Mouse (Mus musculus) lung, adult 18-20 months (tissue): ENCODE results near the gene Rnaseh2c.

Experiments
- DNase-seq, 2 experiments: peaks; one replicate each; pipeline ENCODE4 v3.0.0; 2022; ENCODE audit warnings: mixed read lengths in 2 of 2

Gene Rnaseh2c

GRCm38 (mm10) chr19:5601752-5602541, at the start of gene Rnaseh2c:
Gene Rnaseh2c, plus strand, starts transcription at chr19:5601873.
- DNase-seq = peak; percentile 79 to 82

DNA sequence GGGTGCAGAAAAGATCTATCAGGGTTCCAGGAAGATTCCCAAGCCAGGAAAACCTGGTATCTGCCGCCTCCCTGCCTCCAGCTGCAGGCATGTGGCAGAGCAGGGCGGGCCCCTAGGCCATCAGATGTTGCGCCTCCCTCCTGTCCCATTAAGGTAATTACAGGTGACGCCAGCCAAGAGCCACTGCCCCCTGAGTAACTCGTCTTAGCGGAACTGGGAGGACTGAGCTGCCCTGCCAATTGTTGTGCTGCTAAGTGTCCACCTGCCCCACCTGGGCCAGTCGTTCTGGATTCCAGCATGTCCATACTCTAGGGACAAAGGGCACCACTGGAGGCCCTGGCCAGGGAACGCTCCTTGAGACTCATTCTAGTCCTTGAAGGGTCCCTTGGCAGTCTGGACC, 47.9 kb upstream of the Rnaseh2c start:
- peak; percentile 40 to 57 for DNase-seq

DNA sequence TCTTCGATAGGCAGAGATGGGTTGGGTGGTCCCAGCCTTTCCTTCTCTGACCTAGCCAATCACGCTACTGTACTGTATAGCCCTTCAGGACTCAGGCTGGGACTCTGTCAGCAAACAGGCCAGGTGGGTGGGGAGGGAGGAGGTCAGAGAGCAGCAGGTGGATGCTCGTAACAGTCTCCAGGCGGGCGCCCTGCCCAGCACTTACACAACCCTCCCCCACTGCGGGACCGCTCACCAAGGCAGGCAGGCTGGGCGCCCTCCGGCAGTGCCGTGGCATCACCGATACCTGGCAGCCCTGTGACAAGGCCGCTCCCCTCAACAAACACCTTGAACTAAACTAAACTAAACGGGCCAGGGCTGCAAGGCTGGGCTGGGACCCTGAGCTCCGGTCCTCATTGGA, 47.5 kb upstream of the Rnaseh2c start:
- peak; percentile 75 to 86 for DNase-seq

DNA sequence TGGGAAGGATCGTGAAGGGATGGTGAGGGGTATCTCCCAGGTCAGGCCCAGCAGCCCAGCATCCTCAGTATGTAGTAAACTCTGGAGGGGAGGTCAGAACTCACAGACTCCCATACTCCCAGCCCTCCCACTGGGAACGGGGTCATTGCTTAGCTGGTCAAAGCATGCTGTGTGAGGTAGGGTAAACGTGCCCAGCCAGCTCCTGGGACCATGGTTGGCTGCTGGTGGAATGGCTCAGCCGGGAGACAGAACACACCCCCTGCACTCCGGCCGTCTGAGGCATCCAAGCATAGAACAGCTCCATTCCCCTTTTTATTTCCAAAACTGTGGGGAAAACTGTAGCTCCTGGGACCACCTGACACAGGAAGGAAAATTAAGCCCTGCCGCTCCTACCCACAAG, 43.5 kb upstream of the Rnaseh2c start:
- no peak for DNase-seq

DNA sequence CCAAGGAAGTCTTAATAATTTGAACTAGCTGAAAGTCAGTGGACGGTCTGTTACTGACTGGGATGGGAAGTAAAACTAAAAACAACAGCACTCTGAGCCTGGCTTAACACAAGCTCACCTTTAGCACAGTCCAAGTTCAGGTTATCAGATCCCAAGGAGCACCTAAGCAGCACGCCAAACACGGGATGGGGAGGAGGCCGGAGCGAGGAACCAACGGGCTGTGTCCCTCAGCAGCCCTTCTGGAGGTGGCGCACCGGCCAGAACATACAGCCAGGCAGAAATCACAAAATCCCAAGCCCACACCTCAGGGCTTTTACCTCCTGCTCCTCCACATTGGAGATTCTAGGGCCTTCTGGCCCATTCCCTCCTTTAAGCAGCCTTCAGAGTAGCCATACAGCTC, 42.9 kb upstream of the Rnaseh2c start:
- DNase-seq = no peak

- DNase-seq = no peak
These were observed 42.4 kb upstream of the Rnaseh2c start for GRCm38 (mm10) chr19:5559229-5559628.

- DNase-seq = no peak
These were observed 41.8 kb upstream of the Rnaseh2c start for GRCm38 (mm10) chr19:5559631-5560456.

GRCm38 (mm10) chr19:5560457-5561041, 41.1 kb upstream of the Rnaseh2c start, which contains the start of gene Ovol1:
Gene Ovol1, minus strand, starts transcription at chr19:5560646.
- DNase-seq = peak; percentile 86 to 92

GRCm38 (mm10) chr19:5561252-5561790, 40.4 kb upstream of the Rnaseh2c start:
- no peak for DNase-seq

DNA sequence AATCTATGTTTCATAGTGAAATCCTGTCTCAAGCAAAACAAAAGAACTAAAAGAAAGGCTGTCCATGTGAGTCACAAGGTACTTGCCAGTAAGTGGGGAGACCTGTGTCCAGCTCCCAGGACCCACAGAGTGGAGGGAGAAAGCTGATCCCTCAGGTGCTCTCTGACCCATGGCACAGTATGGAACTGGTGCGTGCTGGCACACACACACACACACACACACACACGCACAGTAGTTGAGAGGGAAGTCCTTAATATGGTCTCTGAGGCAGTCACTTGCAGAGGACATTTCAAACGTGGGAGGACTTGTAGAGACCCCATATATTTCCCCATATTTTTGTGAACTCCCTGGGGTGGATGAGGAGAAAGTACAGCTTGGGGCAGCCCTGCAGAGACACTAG, 39.8 kb upstream of the Rnaseh2c start:
- DNase-seq = no peak

DNA sequence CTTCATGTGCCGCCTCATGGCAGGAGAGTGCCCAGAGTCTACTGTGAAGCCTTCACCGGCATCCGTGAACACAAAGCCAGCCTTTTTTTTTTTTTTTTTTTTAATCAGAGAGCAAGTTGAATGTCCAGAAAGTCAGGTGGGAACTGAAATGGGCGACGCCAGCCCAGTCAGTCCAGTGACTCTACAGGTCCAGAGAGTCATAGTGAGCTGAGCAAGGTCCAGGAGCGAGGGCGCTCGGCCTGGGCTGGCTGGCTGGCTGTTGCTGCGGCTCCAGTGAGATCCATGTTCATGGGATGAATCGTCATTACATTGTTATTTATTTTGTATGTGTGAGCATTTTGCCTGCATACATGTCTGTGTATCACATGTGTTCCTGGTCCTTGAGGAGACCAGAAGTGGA, 38.9 kb upstream of the Rnaseh2c start:
- DNase-seq = no peak

GRCm38 (mm10) chr19:5566316-5566715, 35.4 kb upstream of the Rnaseh2c start:
- no peak for DNase-seq

DNA sequence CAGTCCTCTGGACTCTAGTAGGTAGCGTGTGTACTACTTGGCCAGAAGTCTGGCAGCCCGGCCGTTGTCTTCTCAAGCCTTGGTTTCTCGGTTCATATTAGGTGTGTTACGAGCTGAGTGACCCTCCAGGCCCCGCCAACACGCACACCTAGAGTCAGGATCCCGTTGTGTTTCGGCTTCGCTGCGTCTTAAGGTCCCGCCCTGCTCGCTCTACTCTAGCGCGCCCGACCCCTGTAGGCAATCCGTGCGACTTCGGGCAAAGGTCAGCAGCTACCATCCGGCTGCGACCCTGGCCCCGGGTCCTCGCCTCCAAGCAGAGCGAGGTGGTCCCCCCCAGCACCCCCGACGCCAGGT, 34.5 kb upstream of the Rnaseh2c start:
- DNase-seq = no peak

- peak; percentile 91 to 93 for DNase-seq
These were observed 33.9 kb upstream of the Rnaseh2c start, which contains the start of gene Ap5b1 for GRCm38 (mm10) chr19:5567534-5568469. Gene Ap5b1, plus strand, starts transcription at chr19:5568025.

GRCm38 (mm10) chr19:5568470-5569140, 33.1 kb upstream of the Rnaseh2c start:
- peak; percentile 82 to 87 for DNase-seq

DNA sequence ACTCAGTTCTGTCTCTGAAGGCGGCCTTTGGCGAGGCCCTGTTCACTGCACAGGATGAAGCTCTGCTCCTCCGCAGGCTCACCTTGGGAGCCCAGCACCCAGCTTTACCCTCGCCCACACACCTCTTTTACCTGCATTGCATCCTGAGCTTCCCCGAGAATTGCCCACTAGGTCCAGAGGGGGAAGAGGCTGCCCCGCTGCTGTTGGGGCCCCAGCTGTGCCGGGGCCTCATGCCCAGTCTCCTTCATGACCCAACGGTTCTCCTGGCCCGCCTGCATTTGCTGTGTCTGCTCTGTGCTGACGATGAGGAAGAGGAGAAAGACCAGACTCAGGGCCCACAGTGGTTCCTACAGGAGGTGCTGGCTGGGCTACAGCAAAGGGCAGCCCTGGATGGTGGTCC, 32.2 kb upstream of the Rnaseh2c start:
- no peak for DNase-seq

DNA sequence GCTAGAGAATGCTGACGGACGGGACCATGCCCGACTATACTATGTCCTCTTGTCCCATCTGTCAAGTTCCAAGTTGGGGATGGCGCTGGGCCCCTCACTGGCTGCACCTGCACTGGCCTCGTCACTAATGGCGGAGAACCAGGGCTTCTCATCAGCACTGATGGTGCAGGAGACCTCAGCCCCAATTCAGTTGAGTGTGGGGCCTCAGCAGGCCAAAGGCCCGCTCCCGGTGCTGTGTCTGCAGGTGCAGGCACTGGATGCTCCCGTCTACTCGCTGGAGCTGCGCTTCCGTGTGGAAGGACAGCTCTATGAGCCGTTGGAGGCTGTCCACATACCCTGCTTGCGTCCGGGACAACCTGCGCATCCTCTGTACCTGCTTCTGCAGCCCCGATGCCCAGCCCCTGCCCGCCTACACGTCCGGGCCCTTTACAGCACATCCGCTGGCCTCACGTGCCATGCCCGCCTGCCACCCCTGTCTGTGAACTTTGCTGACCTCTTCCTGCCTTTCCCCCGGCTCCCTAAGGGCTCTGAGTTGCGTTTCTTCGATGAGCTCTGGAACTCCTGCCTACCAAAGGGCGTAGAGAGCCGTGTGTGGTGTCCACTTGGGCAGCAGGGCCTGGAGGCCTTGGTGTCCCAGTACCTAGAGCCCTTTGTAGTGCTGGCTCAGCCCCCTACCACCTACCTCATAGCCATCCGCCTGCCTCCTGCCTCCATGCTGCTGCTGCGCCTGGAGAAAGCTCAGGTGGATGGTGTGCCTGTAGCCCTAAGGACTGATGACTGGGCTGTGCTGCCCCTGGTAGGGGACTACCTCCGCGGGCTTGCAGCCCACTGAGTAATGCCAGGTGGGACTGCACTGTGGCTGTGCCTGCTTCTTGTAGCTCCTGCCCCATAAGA, 31.1 kb upstream of the Rnaseh2c start:
- DNase-seq = no peak

- peak in 1 of 2 experiments; percentile 51 for DNase-seq
These were observed 29.8 kb upstream of the Rnaseh2c start for GRCm38 (mm10) chr19:5571831-5572230.

DNA sequence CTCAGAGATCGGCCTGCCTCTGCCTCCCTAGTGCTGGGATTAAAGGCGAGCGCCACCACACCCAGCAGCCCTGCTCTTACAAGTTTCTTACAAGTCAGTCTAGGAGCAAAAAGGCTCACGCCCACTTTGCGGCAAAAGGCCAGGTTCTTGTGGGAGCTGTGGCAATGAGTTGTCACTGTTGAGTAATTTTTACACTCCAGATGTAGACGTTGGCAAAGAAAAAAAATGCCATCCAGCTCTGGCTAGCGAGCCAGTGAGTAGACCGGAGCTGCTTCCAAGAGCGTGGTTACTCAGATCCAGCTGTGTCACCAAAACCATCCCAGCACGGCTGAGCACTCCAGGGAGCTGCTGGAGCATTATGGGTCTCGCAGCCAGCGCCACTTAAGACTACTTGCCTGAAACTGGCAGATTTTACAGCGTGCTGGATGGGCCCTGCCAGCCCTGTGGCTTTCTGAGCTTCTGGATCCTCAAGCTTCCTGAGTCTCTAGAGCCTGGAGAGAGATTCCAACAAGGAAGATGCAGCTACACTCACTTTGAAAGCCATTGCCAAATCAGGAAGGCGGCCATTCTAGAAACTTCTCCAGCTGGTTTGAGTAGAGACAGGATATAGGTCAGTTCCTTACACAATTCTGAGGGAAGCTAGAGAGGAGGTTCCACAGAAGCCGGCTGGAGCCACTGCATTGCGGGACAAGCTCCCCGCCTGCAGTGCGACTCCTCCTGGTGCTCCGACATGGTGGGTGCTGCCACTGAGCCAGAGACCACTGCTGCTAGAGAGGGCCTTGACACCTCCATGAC, 29.1 kb upstream of the Rnaseh2c start:
- DNase-seq = peak; percentile 86 to 87

DNA sequence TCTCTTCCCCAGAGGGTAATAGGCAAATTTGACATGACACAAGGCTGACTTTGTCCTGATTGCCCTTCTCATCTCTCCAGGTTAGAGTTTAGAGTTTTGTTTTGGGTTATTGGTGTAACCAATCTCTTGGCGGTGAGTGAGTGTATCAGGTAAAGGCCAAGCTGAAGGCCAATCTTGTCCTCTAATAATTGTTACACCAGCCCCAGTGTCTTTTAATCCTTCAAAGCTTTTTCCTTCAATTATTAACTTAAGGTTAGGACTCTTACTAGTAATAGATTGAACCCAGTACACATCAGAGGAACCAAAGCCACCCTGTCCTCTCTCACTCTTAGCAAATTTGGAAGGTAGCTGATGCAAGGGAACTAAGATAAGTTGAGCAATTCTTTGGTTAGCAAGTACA, 26.3 kb upstream of the Rnaseh2c start:
- DNase-seq = no peak
